Mouse (Mus musculus) lung, adult 2 months (tissue): ENCODE results near the gene Patj.

Source experiments
- CTCF ChIP-seq: fragments of 200-500 bp; IDR thresholded peaks from 2 replicates; pipeline ENCODE4 v1.5.1; 2011; ENCODE audit warnings: mild to moderate bottlenecking, low read length, control low read depth; ENCODE audit not compliant: insufficient read depth
- POLR2A ChIP-seq: fragments of 200-500 bp; IDR thresholded peaks from 2 replicates; pipeline ENCODE4 v1.6.1; 2011; ENCODE audit warnings: low read depth, mild to moderate bottlenecking, control low read depth, low read length, borderline replicate concordance; ENCODE audit errors: extremely low read depth

GRCm38 (mm10) chr4:98545376-98545775, 149.8 kb downstream of the Patj start:
- peak; percentile 24; the same call in 1 of the 2 replicates for TF ChIP-seq CTCF
- no peak for TF ChIP-seq POLR2A
